Mouse (Mus musculus) v-Abl transformed pro-B cells (cell line): ENCODE measurements around the gene Atp1a3.

Experiments
- in situ Hi-C, 2 experiments: fragments of 400-800 bp; cut with MboI; formaldehyde crosslinking; loops; one replicate each; pipeline ENCODE4 v1.15.1; 2025; ENCODE audit not compliant: unreplicated experiment in 2 of 2

Atp1a3 gene

GRCm38 (mm10) chr7:25005421-25006065, at the start of gene Atp1a3:
Atp1a3 (minus strand) TSS chr7:25005958.
- in situ Hi-C loops, result no loop called here

GRCm38 (mm10) chr7:25052587-25052986, 46.8 kb upstream of the Atp1a3 start:
- in situ Hi-C loops, result no loop called here

GRCm38 (mm10) chr7:25049295-25049930, 43.7 kb upstream of the Atp1a3 start:
- in situ Hi-C loops, result loop anchor here in 1 of 2 experiments (10.0 kb wide), 1 partner anchor 485 kb away; the partner anchor contains the start of gene Ceacam2

GRCm38 (mm10) chr7:25047363-25047762, 41.6 kb upstream of the Atp1a3 start:
- in situ Hi-C loops, result loop anchor here in 1 of 2 experiments (10.0 kb wide), 1 partner anchor 487 kb away; the partner anchor contains the start of gene Ceacam2

- in situ Hi-C loops, result loop anchor here in 1 of 2 experiments (10.0 kb wide), 1 partner anchor 490 kb away; the partner anchor contains the start of gene Ceacam2
Observed at GRCm38 (mm10) chr7:25044599-25044998, 38.8 kb upstream of the Atp1a3 start.

GRCm38 (mm10) chr7:25041921-25042320, 36.2 kb upstream of the Atp1a3 start:
- in situ Hi-C loops, result loop anchor here in 1 of 2 experiments (10.0 kb wide), 1 partner anchor 493 kb away; the partner anchor contains the start of gene Ceacam2

GRCm38 (mm10) chr7:25035916-25036315, 30.2 kb upstream of the Atp1a3 start:
- in situ Hi-C loops, result no loop called here

- in situ Hi-C loops, result no loop called here
Observed at GRCm38 (mm10) chr7:25034796-25035195, 29.0 kb upstream of the Atp1a3 start.

GRCm38 (mm10) chr7:25031528-25031927, 25.8 kb upstream of the Atp1a3 start:
- in situ Hi-C loops, result no loop called here

- in situ Hi-C loops, result no loop called here
Observed at GRCm38 (mm10) chr7:25030032-25030753, 24.4 kb upstream of the Atp1a3 start.

GRCm38 (mm10) chr7:25026452-25026851, 20.7 kb upstream of the Atp1a3 start:
- in situ Hi-C loops, result loop anchor here in 1 of 2 experiments (5.0 kb wide), 1 partner anchor 376 kb away; no protein-coding TSS in a partner anchor

GRCm38 (mm10) chr7:25025855-25026439, 20.2 kb upstream of the Atp1a3 start:
- in situ Hi-C loops, result loop anchor here in 1 of 2 experiments (5.0 kb wide), 1 partner anchor 376 kb away; no protein-coding TSS in a partner anchor

- in situ Hi-C loops, result no loop called here
Observed at GRCm38 (mm10) chr7:25011592-25011991, 5.8 kb upstream of the Atp1a3 start.

GRCm38 (mm10) chr7:25010090-25010913, 4.5 kb upstream of the Atp1a3 start:
- in situ Hi-C loops, result no loop called here

GRCm38 (mm10) chr7:25009099-25009700, 3.4 kb upstream of the Atp1a3 start:
- in situ Hi-C loops, result no loop called here

- in situ Hi-C loops, result no loop called here
Observed at GRCm38 (mm10) chr7:25008635-25009034, 2.9 kb upstream of the Atp1a3 start.

GRCm38 (mm10) chr7:25007609-25008374, 2.0 kb upstream of the Atp1a3 start:
- in situ Hi-C loops, result no loop called here

GRCm38 (mm10) chr7:25006586-25007364, 1.0 kb upstream of the Atp1a3 start:
- in situ Hi-C loops, result no loop called here
